Comparison of ENCODE assay signal across 25 mouse cellular contexts in genomic region chrX:134424263-134424662, GRCm38 (mm10). TPM values are rescaled to one million over a fixed set of nuclear protein-coding genes. Genes with fewer than 3 reads are reported as not detected.
"Had no signal": no experiment of that assay in that cellular context is flagged by ENCODE, and none has a peak within 500 bp of the region (broad histone marks: within the 10 kb centered on the region; RNA-seq: fewer than 3 reads in every experiment).

No protein-coding gene starts in this region.

- H3K4me1 ChIP-seq: liver, embryonic 12.5 days; midbrain, embryonic 12.5 days; neural tube, embryonic 12.5 days; stomach, embryonic 15.5 days had no signal

- H3K9ac ChIP-seq: liver, embryonic 12.5 days; liver, embryonic 14.5 days; lung, embryonic 14.5 days; midbrain, embryonic 12.5 days; neural tube, embryonic 12.5 days; stomach, embryonic 15.5 days had no signal

- H3K4me2 ChIP-seq: liver, embryonic 12.5 days; lung, embryonic 14.5 days; midbrain, embryonic 12.5 days; neural tube, embryonic 12.5 days; stomach, embryonic 15.5 days had no signal

- H3K27me3 ChIP-seq: liver, embryonic 12.5 days; midbrain, embryonic 12.5 days; neural tube, embryonic 12.5 days; stomach, embryonic 15.5 days had no signal

- H3K36me3 ChIP-seq: liver, embryonic 12.5 days; midbrain, embryonic 12.5 days; neural tube, embryonic 12.5 days; stomach, embryonic 15.5 days had no signal

- H3K9me3 ChIP-seq: liver, embryonic 12.5 days; midbrain, embryonic 12.5 days; neural tube, embryonic 12.5 days; stomach, embryonic 15.5 days had no signal

- DNase-seq: lung, adult 18-20 months; lung, embryonic 14.5 days; lung, postnatal 10 days; lung, postnatal 4 days; midbrain, embryonic 14.5 days; right cerebral cortex, postnatal 25 days; right cerebral cortex, postnatal 4 days; spleen, adult 18-20 months; thymus, adult 2 months; thymus, postnatal 25 days; thymus, postnatal 4 days had no signal

- H3K27ac ChIP-seq: liver, embryonic 12.5 days; liver, embryonic 14.5 days; midbrain, embryonic 12.5 days; neural tube, embryonic 12.5 days; stomach, embryonic 15.5 days; stomach, postnatal 0 days had no signal

- H3K4me3 ChIP-seq: liver, embryonic 12.5 days; midbrain, embryonic 12.5 days; neural tube, embryonic 12.5 days; stomach, embryonic 15.5 days had no signal

- ATAC-seq: liver, embryonic 12.5 days had no signal

RNA-seq across cellular contexts. Expression of gene Drp2, which starts 19.9 kb away (rescaled TPM):
- total RNA-seq: monocyte, adult 5-6 weeks; neutrophil, adult 5-6 weeks had no signal

RNA-seq across cellular contexts. Expression of gene Taf7l, which starts 52.0 kb away (rescaled TPM):
- total RNA-seq: megakaryocyte-erythroid progenitor cell, adult 5-6 weeks; midbrain, postnatal 0 days; monocyte, adult 5-6 weeks; neutrophil, adult 5-6 weeks had no signal
- polyA plus RNA-seq: liver, embryonic 12.5 days; liver, embryonic 14.5 days; liver, embryonic 16.5 days; lung, embryonic 14.5 days; lung, embryonic 16.5 days; midbrain, embryonic 12.5 days; small intestine, adult 2 months; stomach, embryonic 15.5 days; stomach, postnatal 0 days; thymus, adult 2 months; urinary bladder, adult 2 months had no signal
